Mouse (Mus musculus) lung, embryonic 16.5 days (tissue): Measurements from ENCODE around the gene Ipo5. TPM values are rescaled to one million over a fixed set of nuclear protein-coding genes. Genes with fewer than 3 reads are reported as not detected.

Experiments used
- ATAC-seq: fragments of 200-750 bp; cut with Nextera tagmentation; 2 replicates; pipeline ENCODE4 v1.8.0; 2017; ENCODE audit warnings: low read depth, mild to moderate bottlenecking, moderate library complexity
- H3K27ac ChIP-seq: fragments of 300-500 bp; sonication (generic); 2 replicates; pipeline ENCODE4 v1.5.1; 2014; ENCODE audit warnings: mild to moderate bottlenecking, control low read depth, low read length
- H3K27me3 ChIP-seq: fragments of 300-500 bp; sonication (generic); 2 replicates; pipeline ENCODE4 v1.6.1; 2014; ENCODE audit warnings: low read depth, low read length, mixed read lengths; ENCODE audit not compliant: control insufficient read depth, insufficient read depth
- H3K36me3 ChIP-seq: fragments of 300-500 bp; sonication (generic); 2 replicates; pipeline ENCODE4 v1.6.1; 2014; ENCODE audit warnings: low read length; ENCODE audit not compliant: control insufficient read depth, insufficient read depth
- H3K4me1 ChIP-seq: fragments of 300-500 bp; sonication (generic); replicated peaks from 2 replicates; pipeline ENCODE4 v1.6.1; 2014; ENCODE audit warnings: low read length, mixed read lengths; ENCODE audit not compliant: control insufficient read depth, insufficient read depth
- H3K4me2 ChIP-seq: fragments of 300-500 bp; sonication (generic); 2 replicates; pipeline ENCODE4 v1.6.1; 2014; ENCODE audit warnings: low read depth, low read length, control low read depth
- H3K4me3 ChIP-seq: fragments of 300-500 bp; sonication (generic); 2 replicates; pipeline ENCODE4 v1.5.1; 2014; ENCODE audit warnings: mild to moderate bottlenecking, low read length, control low read depth
- H3K9ac ChIP-seq: fragments of 300-500 bp; sonication (generic); 2 replicates; pipeline ENCODE4 v1.6.1; 2014; ENCODE audit warnings: low read length, control low read depth
- H3K9me3 ChIP-seq: fragments of 300-500 bp; sonication (generic); 2 replicates; pipeline ENCODE4 v1.6.1; 2016; ENCODE audit warnings: low read length; ENCODE audit not compliant: control insufficient read depth
- WGBS: fragments of 180-500 bp; shearing (Covaris S2); extraction: QIAGEN DNeasy Blood & Tissue Kit; methylation state at CpG from one replicate; pipeline ENCODE4 v1.1.7; 2014; 5-methylcytosine and 5-hydroxymethylcytosine counted together
- polyA plus RNA-seq: library from polyadenylated mRNA; unstranded; fragments of >200 nt; fragmentation: Nextera tagmentation; extraction: Ambion mirVana; gene quantifications from 2 replicates; pipeline ENCODE4 v1.2.1, GENCODE M21; 2015

Gene Ipo5
- polyA plus RNA-seq, 1 experiment from 2014 or later, result 78.9 TPM

GRCm38 (mm10) chr14:120968723-120969122, 57.7 kb downstream of the Ipo5 start:
- 79% methylated on average over 4 of the region's 4 CpGs for whole genome bisulfite sequencing

GRCm38 (mm10) chr14:120969673-120970072, 58.6 kb downstream of the Ipo5 start:
- H3K4me3 ChIP-seq, result no peak overlapping the region
- H3K27me3 ChIP-seq, result no peaks in the 10 kb centered on the region
- H3K27ac ChIP-seq, result no peak overlapping the region
- H3K4me2 ChIP-seq, result no peak overlapping the region
- no peaks in the 10 kb centered on the region for H3K4me1 ChIP-seq
- ATAC-seq, result no peak
- H3K36me3 ChIP-seq, result no peaks in the 10 kb centered on the region
- 88% methylated on average over 3 of the region's 3 CpGs for WGBS
- no peaks in the 10 kb centered on the region for H3K9me3 ChIP-seq
- H3K9ac ChIP-seq, result no peak overlapping the region

More at GRCm38 (mm10) chr14:120968723-120969122, 57.7 kb downstream of the Ipo5 start:
- Histone ChIP-seq H3K4me1 (no peaks in the 10 kb centered on the region), H3K9ac (no peak overlapping the region), H3K4me3 (no peak overlapping the region), H3K36me3 (no peaks in the 10 kb centered on the region), H3K9me3 (no peaks in the 10 kb centered on the region), H3K27me3 (no peaks in the 10 kb centered on the region), H3K27ac (no peak overlapping the region), H3K4me2 (no peak overlapping the region)
- no peak for ATAC-seq

GRCm38 (mm10) chr14:120970637-120971036, 59.6 kb downstream of the Ipo5 start:
- ATAC-seq, result no peak
- Histone ChIP-seq H3K9ac (no peak overlapping the region), H3K36me3 (no peaks in the 10 kb centered on the region), H3K9me3 (no peaks in the 10 kb centered on the region), H3K4me2 (no peak overlapping the region), H3K27ac (no peak overlapping the region), H3K4me3 (no peak overlapping the region), H3K27me3 (no peaks in the 10 kb centered on the region), H3K4me1 (no peaks in the 10 kb centered on the region)
- WGBS, result 78% methylated on average over 8 of the region's 8 CpGs

DNA sequence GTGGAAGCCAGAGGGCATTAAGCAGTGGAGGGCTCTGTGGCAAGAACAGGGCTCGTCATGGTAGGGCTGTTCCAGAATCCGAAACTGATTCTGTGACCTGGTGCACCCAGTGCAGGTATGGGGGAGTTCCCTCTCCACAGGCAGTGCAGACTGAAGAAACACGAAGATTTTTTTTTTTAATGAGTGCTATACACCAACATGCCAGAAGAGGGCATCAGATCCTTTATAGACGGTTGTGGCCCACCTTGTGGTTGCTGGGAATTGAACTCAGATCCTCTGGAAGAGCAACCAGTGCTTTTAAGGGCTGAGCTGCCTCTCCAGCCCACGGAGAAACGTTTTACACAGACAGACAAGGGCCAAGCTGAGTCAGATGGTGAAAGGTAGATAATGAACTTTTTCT, 60.3 kb downstream of the Ipo5 start:
- Histone ChIP-seq H3K4me2 (no peak overlapping the region), H3K9ac (no peak overlapping the region), H3K27ac (no peak overlapping the region), H3K4me3 (no peak overlapping the region), H3K9me3 (no peaks in the 10 kb centered on the region), H3K36me3 (no peaks in the 10 kb centered on the region), H3K4me1 (no peaks in the 10 kb centered on the region), H3K27me3 (no peaks in the 10 kb centered on the region)
- ATAC-seq, result no peak
- WGBS, result 68% methylated on average over 6 of the region's 6 CpGs

GRCm38 (mm10) chr14:120979559-120979958, 68.5 kb downstream of the Ipo5 start:
- Histone ChIP-seq H3K4me1 (no peaks in the 10 kb centered on the region; the same call in 1 of the 2 replicates), H3K9me3 (no peaks in the 10 kb centered on the region), H3K27me3 (no peaks in the 10 kb centered on the region), H3K4me3 (no peak overlapping the region), H3K36me3 (no peaks in the 10 kb centered on the region), H3K4me2 (no peak overlapping the region), H3K9ac (no peak overlapping the region), H3K27ac (no peak overlapping the region)
- ATAC-seq, result no peak
- WGBS, result 46% methylated on average over 3 of the region's 3 CpGs

GRCm38 (mm10) chr14:120989126-120989525, 78.1 kb downstream of the Ipo5 start:
- Histone ChIP-seq H3K27me3 (no peaks in the 10 kb centered on the region), H3K9me3 (no peaks in the 10 kb centered on the region), H3K27ac (no peak overlapping the region), H3K4me1 (no peaks in the 10 kb centered on the region), H3K4me2 (no peak overlapping the region), H3K4me3 (no peak overlapping the region), H3K9ac (no peak overlapping the region), H3K36me3 (no peaks in the 10 kb centered on the region)
- ATAC-seq, result no peak
- 49% methylated on average over 6 of the region's 6 CpGs for WGBS

Other genes with a start within 250 kb of the Ipo5 start
- gene Farp1, start 124.0 kb downstream of the Ipo5 start, polyA plus RNA-seq, result 20.0 and 22.0 TPM in 2 replicates